Mouse (Mus musculus): Measurements from ENCODE around the gene Adamts14.

- TF ChIP-seq CTCF (IDR thresholded peaks at IDR 0.05; ENCODE audit: low read depth, low read length) = no peak
- no peak for TF ChIP-seq POLR2A (IDR thresholded peaks at IDR 0.05; ENCODE audit: borderline replicate concordance, low read depth, low read length)
These were observed 32.9 kb downstream of the Adamts14 start for GRCm38 (mm10) chr10:61240108-61240920.
